Mouse (Mus musculus) erythroid progenitor cell, adult 5-6 weeks (primary cell): ENCODE data around the gene Mettl3. TPM values are rescaled to one million over a fixed set of nuclear protein-coding genes. Genes with fewer than 3 reads are reported as not detected.
A peak's percentile ranks its signal among the peaks of the same experiment; 100 is the strongest.
"Not testable (repeated sequence)": the region's sequence is repeated elsewhere in the genome, so short reads cannot be mapped to it uniquely, and the experiment has no call there.

Source experiments
- ATAC-seq: replicated peaks from 2 replicates; pipeline ENCODE4 v1.8.0; 2016; ENCODE audit warnings: moderate number of reproducible peaks, mild to moderate bottlenecking, moderate TSS enrichment, inconsistent platforms; ENCODE audit not compliant: poor library complexity, low FRiP score, severe bottlenecking
- total RNA-seq, 2 experiments: library from RNA; stranded (forward) in 1 of 2; stranded (reverse) in 1 of 2; fragments of 150-400 nt in 1 of 2; fragments of 186-747, 209-891 nt in 1 of 2; gene quantifications; 2 replicates each; pipeline versions ENCODE4 v1.2.3 to v1.2.4; 2015 to 2017; ENCODE audit warnings: low replicate concordance in 2 of 2

Mettl3 gene
- total RNA-seq (2015; ENCODE audit: low replicate concordance) (12.2 and 24.9 TPM in 2 replicates), total RNA-seq (2017; ENCODE audit: low replicate concordance) (22.7 and 38.7 TPM in 2 replicates)

- ATAC-seq, result peak; percentile 95
Measured at GRCm38 (mm10) chr14:52304644-52305271, at the start of gene Mettl3. Gene Mettl3, minus strand, starts transcription at chr14:52305128.

GRCm38 (mm10) chr14:52339512-52339852 lies 34.6 kb upstream of the Mettl3 start:
- no peak for ATAC-seq

GRCm38 (mm10) chr14:52338751-52339511 lies 34.0 kb upstream of the Mettl3 start:
- peak; percentile 70 for ATAC-seq

- no peak for ATAC-seq
Measured at GRCm38 (mm10) chr14:52332171-52332570, 27.2 kb upstream of the Mettl3 start.

- no peak for ATAC-seq
Measured at GRCm38 (mm10) chr14:52331069-52331750, 26.3 kb upstream of the Mettl3 start.

GRCm38 (mm10) chr14:52327910-52328812 lies 23.2 kb upstream of the Mettl3 start, which contains the start of gene Sall2:
Gene Sall2, minus strand, starts transcription at chr14:52328762.
- no peak for ATAC-seq

GRCm38 (mm10) chr14:52327375-52327901 lies 22.5 kb upstream of the Mettl3 start:
- ATAC-seq, result no peak

- no peak for ATAC-seq
Measured at GRCm38 (mm10) chr14:52325890-52326289, 21.0 kb upstream of the Mettl3 start.

GRCm38 (mm10) chr14:52319361-52319760 lies 14.4 kb upstream of the Mettl3 start:
- no peak for ATAC-seq

- no peak for ATAC-seq
Measured at GRCm38 (mm10) chr14:52316441-52317225, 11.7 kb upstream of the Mettl3 start.

GRCm38 (mm10) chr14:52315792-52316440 lies 11.0 kb upstream of the Mettl3 start:
- no peak for ATAC-seq

GRCm38 (mm10) chr14:52315283-52315780 lies 10.4 kb upstream of the Mettl3 start:
- no peak for ATAC-seq

GRCm38 (mm10) chr14:52314808-52315150 lies 9.9 kb upstream of the Mettl3 start:
- ATAC-seq, result no peak

- ATAC-seq, result no peak
Measured at GRCm38 (mm10) chr14:52313931-52314807, 9.2 kb upstream of the Mettl3 start.

GRCm38 (mm10) chr14:52310906-52311305 lies 6.0 kb upstream of the Mettl3 start:
- ATAC-seq, result no peak

GRCm38 (mm10) chr14:52310343-52310742 lies 5.4 kb upstream of the Mettl3 start:
- ATAC-seq, result not testable (repeated sequence)

GRCm38 (mm10) chr14:52306100-52306499 lies 1.2 kb upstream of the Mettl3 start:
- ATAC-seq, result no peak
